Mouse (Mus musculus) midbrain, postnatal 0 days (tissue): ENCODE measurements around the gene Nupr1. TPM values are rescaled to one million over a fixed set of nuclear protein-coding genes. Genes with fewer than 3 reads are reported as not detected.

Source experiments
- ATAC-seq: fragments of 200-750 bp; cut with Nextera tagmentation; 2 replicates; pipeline ENCODE4 v1.8.0; 2017; ENCODE audit warnings: moderate number of reproducible peaks, mild to moderate bottlenecking, moderate TSS enrichment, moderate library complexity; ENCODE audit not compliant: low FRiP score
- DNase-seq: peaks from one replicate; pipeline ENCODE4 v3.0.0-alpha.2; 2015; ENCODE audit warnings: low spot score
- H3K27ac ChIP-seq: fragments of 300-500 bp; sonication (generic); 2 replicates; pipeline ENCODE4 v1.5.1; 2014; ENCODE audit warnings: low read depth, mild to moderate bottlenecking, low read length, mixed read lengths
- H3K27me3 ChIP-seq: fragments of 300-500 bp; sonication (generic); 2 replicates; pipeline ENCODE4 v1.6.1; 2014; ENCODE audit warnings: low read length, control low read depth, mixed read lengths; ENCODE audit not compliant: insufficient read depth
- H3K36me3 ChIP-seq: fragments of 300-500 bp; sonication (generic); 2 replicates; pipeline ENCODE4 v1.6.1; 2014; ENCODE audit warnings: low read length, control low read depth, mixed read lengths; ENCODE audit not compliant: insufficient read depth
- H3K4me1 ChIP-seq: fragments of 300-500 bp; sonication (generic); 2 replicates; pipeline ENCODE4 v1.6.1; 2014; ENCODE audit warnings: mild to moderate bottlenecking, control low read depth, antibody characterized with exemption, low read length, mixed read lengths; ENCODE audit not compliant: insufficient read depth
- H3K4me2 ChIP-seq: fragments of 300-500 bp; sonication (generic); 2 replicates; pipeline ENCODE4 v1.6.1; 2014; ENCODE audit warnings: low read depth, mild to moderate bottlenecking, low read length, mixed read lengths; ENCODE audit not compliant: poor library complexity, severe bottlenecking
- H3K4me3 ChIP-seq: fragments of 300-500 bp; sonication (generic); 2 replicates; pipeline ENCODE4 v1.5.1; 2014; ENCODE audit warnings: low read depth, mild to moderate bottlenecking, low read length, moderate library complexity
- H3K9ac ChIP-seq: fragments of 300-500 bp; sonication (generic); replicated peaks from 2 replicates; pipeline ENCODE4 v1.6.1; 2014; ENCODE audit warnings: mild to moderate bottlenecking, low read length, moderate library complexity, mixed read lengths; ENCODE audit not compliant: poor library complexity, severe bottlenecking
- H3K9me3 ChIP-seq: fragments of 300-500 bp; sonication (generic); 2 replicates; pipeline ENCODE4 v1.6.1; 2016; ENCODE audit warnings: low read length, control low read depth
- CTCF ChIP-seq: IDR thresholded peaks from 2 replicates; pipeline ENCODE4 v1.5.1; 2016; ENCODE audit warnings: antibody characterized with exemption, mild to moderate bottlenecking
- WGBS: fragments of 180-500 bp; shearing (Covaris S2); extraction: QIAGEN DNeasy Blood & Tissue Kit; methylation state at CpG from one replicate; pipeline ENCODE4 v1.1.7; 2014; 5-methylcytosine and 5-hydroxymethylcytosine counted together
- microRNA-seq: library from miRNA; unstranded; fragments of <30 nt; microRNA quantifications from one replicate; pipeline ENCODE4, GENCODE M21; 2016; ENCODE audit warnings: borderline number of aligned reads
- polyA plus RNA-seq: library from polyadenylated mRNA; unstranded; fragments of >200 nt; fragmentation: Nextera tagmentation; extraction: Ambion mirVana; gene quantifications from 2 replicates; pipeline ENCODE4 v1.2.1, GENCODE M21; 2015
- total RNA-seq: library from RNA; depleted of rRNA; stranded (reverse); fragments of >200 nt; gene quantifications from 2 replicates; pipeline ENCODE4 v1.2.3, GENCODE M21; 2014; rRNA removed

Nupr1 gene
- total and polyA plus RNA-seq, 2 experiments from 2014 or later = 5.7 to 16.9 TPM

DNA sequence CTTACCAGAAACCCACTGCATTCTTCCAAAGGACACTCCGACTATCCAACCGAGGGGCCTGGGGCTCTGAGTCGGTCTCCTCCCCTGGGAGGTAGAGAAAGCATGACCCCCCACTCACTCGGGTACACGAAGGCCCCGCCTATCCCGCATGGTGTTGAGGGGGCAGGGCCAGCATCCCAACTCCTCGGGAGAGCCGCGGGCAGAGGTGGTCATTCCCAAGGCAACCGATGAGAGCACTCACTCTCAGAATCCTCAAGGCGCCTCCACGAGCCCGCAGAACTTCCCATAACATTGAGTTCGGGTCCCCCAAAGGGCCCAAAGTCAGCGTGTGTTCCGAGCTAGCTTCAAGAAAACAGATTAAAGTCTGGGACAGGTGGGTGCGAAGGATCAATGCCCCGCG lies 47.9 kb downstream of the Nupr1 start:
- no peaks in the 10 kb centered on the region; the same call in 1 of the 2 replicates for H3K27me3 ChIP-seq
- WGBS = 4% methylated on average over 20 of the region's 20 CpGs
- ATAC-seq (peak; percentile 38), DNase-seq (peak; percentile 15)
- TF ChIP-seq CTCF = no peak
- H3K4me1 ChIP-seq = no peaks in the 10 kb centered on the region
- H3K36me3 ChIP-seq = 0 out of 2 replicates have a peak, but pooled peaks cover 5% of the 10 kb centered on the region
- peak overlapping the region; percentile 54 for H3K9ac ChIP-seq
- H3K27ac ChIP-seq = 0 out of 2 replicates have a peak overlapping the region, but pooled peaks have one; percentile 67
- no peaks in the 10 kb centered on the region for H3K9me3 ChIP-seq
- H3K4me2 ChIP-seq = peak overlapping the region; percentile 83
- H3K4me3 ChIP-seq = peak overlapping the region; percentile 55

DNA sequence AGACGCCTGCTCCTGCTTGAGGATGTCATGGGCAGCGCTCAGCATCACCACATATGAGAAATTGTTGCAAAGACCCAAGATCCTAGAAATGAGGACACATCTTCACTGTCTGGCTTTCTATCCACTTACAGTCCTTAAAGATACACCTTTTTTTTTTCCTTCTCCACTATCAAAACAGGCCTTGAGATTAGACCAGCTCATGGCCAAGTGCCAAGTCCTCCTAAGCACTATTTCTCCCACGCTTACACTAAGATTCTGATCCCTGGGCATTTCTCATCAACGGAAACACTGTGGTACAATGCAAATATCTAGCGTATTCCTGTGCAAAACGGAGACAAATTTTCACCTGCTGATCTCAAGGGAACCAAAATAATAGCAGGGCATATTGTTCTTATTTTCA lies 49.0 kb downstream of the Nupr1 start:
- DNase-seq (no peak), ATAC-seq (no peak)
- H3K4me1 ChIP-seq = no peaks in the 10 kb centered on the region
- no peaks in the 10 kb centered on the region for H3K9me3 ChIP-seq
- H3K4me3 ChIP-seq = no peak overlapping the region
- no peak overlapping the region for H3K27ac ChIP-seq
- 77% methylated on average over 6 of the region's 6 CpGs for WGBS
- no peaks in the 10 kb centered on the region; the same call in 1 of the 2 replicates for H3K27me3 ChIP-seq
- TF ChIP-seq CTCF = no peak
- H3K4me2 ChIP-seq = no peak overlapping the region
- peaks cover 12% of the 10 kb centered on the region; the same call in 1 of the 2 replicates for H3K36me3 ChIP-seq
- H3K9ac ChIP-seq = no peak overlapping the region

DNA sequence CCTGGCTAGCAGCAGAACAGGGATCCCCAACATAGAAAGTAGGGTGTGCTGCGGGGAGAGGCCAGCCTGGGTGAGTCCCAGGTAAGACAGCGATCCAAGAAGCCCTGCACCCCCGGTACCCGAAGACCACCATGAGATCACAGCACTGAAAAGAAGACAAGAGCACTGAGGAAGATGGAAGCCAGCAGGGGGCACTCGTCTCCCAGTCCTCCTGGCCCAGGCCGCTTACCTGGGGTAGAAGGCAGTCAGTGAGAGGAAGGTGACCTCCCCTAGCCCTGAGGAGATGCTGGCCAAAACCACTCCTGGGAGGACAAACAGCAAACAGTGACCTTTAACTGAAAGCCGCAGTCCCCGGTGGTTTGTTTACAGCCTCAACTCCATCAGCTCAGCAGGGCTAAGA lies 51.5 kb downstream of the Nupr1 start:
- Histone ChIP-seq H3K27me3 (no peaks in the 10 kb centered on the region), H3K9me3 (no peaks in the 10 kb centered on the region), H3K4me2 (no peak overlapping the region), H3K36me3 (peaks cover 20% of the 10 kb centered on the region), H3K27ac (no peak overlapping the region), H3K4me1 (no peaks in the 10 kb centered on the region), H3K9ac (no peak overlapping the region), H3K4me3 (no peak overlapping the region)
- DNase-seq = no peak
- 61% methylated on average over 8 of the region's 8 CpGs for WGBS
- TF ChIP-seq CTCF = peak; percentile 63
- ATAC-seq = no peak

DNA sequence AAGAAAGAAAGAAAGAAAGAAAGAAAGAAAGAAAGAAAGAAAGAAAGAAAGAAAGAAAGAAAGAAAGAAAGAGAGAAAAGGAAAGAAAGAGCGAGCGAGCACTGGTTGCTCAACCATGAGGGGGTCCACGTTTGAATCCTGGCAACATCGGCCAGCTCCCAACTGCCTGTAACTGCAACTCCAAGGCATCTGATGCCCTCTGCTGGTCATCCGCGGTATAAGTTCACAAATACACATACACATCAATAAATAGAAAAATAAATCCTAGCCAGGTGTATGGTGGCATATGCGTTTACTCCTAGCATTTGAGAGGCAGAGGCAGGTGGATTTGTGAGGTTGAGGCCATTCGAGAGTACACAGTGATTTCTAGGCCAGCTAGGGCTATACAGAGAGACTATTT lies 53.7 kb downstream of the Nupr1 start:
- peaks cover 27% of the 10 kb centered on the region for H3K36me3 ChIP-seq
- H3K9me3 ChIP-seq = no peaks in the 10 kb centered on the region
- 54% methylated on average over 8 of the region's 8 CpGs for WGBS
- TF ChIP-seq CTCF = peak; percentile 73
- DNase-seq = peak; percentile 45
- H3K4me2 ChIP-seq = no peak overlapping the region
- H3K27me3 ChIP-seq = no peaks in the 10 kb centered on the region
- no peaks in the 10 kb centered on the region for H3K4me1 ChIP-seq
- no peak for ATAC-seq
- H3K4me3 ChIP-seq = no peak overlapping the region
- H3K27ac ChIP-seq = no peak overlapping the region
- H3K9ac ChIP-seq = no peak overlapping the region

Small RNAs within 50 kb of the gene (microRNA-seq; reads per million reads assigned to microRNA genes)
- 1.7 reads per million for gene Mir7059

Other genes starting within 250 kb of the Nupr1 start
- 6.0 and 6.7 TPM in 2 replicates for gene Nfatc2ip, start 234.1 kb downstream of the Nupr1 start, total RNA-seq
- 2.3 and 2.4 TPM in 2 replicates for gene Nfatc2ip, start 234.1 kb downstream of the Nupr1 start, polyA plus RNA-seq
- gene Cd19, start 216.0 kb downstream of the Nupr1 start, total RNA-seq = not detected in 2 replicates
- 0.23 TPM in 1 of 2 replicates, not detected in the other for gene Cd19, start 216.0 kb downstream of the Nupr1 start, polyA plus RNA-seq
- gene Rabep2, start 202.1 kb downstream of the Nupr1 start, total RNA-seq = 20.3 and 21.0 TPM in 2 replicates
- gene Rabep2, start 202.1 kb downstream of the Nupr1 start, polyA plus RNA-seq = 18.5 and 18.7 TPM in 2 replicates
- gene Atp2a1, start 167.8 kb downstream of the Nupr1 start, total RNA-seq = 0.14 and 0.33 TPM in 2 replicates
- 0.35 and 0.56 TPM in 2 replicates for gene Atp2a1, start 167.8 kb downstream of the Nupr1 start, polyA plus RNA-seq
- 41.3 and 46.8 TPM in 2 replicates for gene Sh2b1, start 155.4 kb downstream of the Nupr1 start, total RNA-seq
- 63.9 and 64.9 TPM in 2 replicates for gene Sh2b1, start 155.4 kb downstream of the Nupr1 start, polyA plus RNA-seq
- 68.6 and 86.2 TPM in 2 replicates for gene Tufm, start 143.5 kb downstream of the Nupr1 start, total RNA-seq
- gene Tufm, start 143.5 kb downstream of the Nupr1 start, polyA plus RNA-seq = 101 and 106 TPM in 2 replicates
- gene Atxn2l, start 127.4 kb downstream of the Nupr1 start, total RNA-seq = 80.5 and 84.0 TPM in 2 replicates
- 52.1 and 65.4 TPM in 2 replicates for gene Atxn2l, start 127.4 kb downstream of the Nupr1 start, polyA plus RNA-seq
- 111 and 123 TPM in 2 replicates for gene Eif3c, start 64.5 kb downstream of the Nupr1 start, total RNA-seq
- gene Eif3c, start 64.5 kb downstream of the Nupr1 start, polyA plus RNA-seq = 179 and 213 TPM in 2 replicates
- 0.38 TPM in 1 of 2 replicates, not detected in the other for gene Apobr, start 45.9 kb downstream of the Nupr1 start, total RNA-seq
- gene Apobr, start 45.9 kb downstream of the Nupr1 start, polyA plus RNA-seq = 0.58 and 0.82 TPM in 2 replicates
- gene Cln3, start 45.0 kb downstream of the Nupr1 start, total RNA-seq = 32.1 and 38.9 TPM in 2 replicates
- gene Cln3, start 45.0 kb downstream of the Nupr1 start, polyA plus RNA-seq = 23.9 and 31.2 TPM in 2 replicates
- not detected in 2 replicates for gene Il27, start 35.9 kb downstream of the Nupr1 start, total RNA-seq
- not detected in 2 replicates for gene Il27, start 35.9 kb downstream of the Nupr1 start, polyA plus RNA-seq
- 44.4 and 46.6 TPM in 2 replicates for gene Sgf29, start 18.4 kb upstream of the Nupr1 start, total RNA-seq
- 48.0 and 56.0 TPM in 2 replicates for gene Sgf29, start 18.4 kb upstream of the Nupr1 start, polyA plus RNA-seq
- 18.4 and 21.1 TPM in 2 replicates for gene Sult1a1, start 45.6 kb upstream of the Nupr1 start, total RNA-seq
- 17.5 and 18.8 TPM in 2 replicates for gene Sult1a1, start 45.6 kb upstream of the Nupr1 start, polyA plus RNA-seq
- gene Bola2, start 64.5 kb upstream of the Nupr1 start, total RNA-seq = 50.2 and 160 TPM in 2 replicates
- gene Bola2, start 64.5 kb upstream of the Nupr1 start, polyA plus RNA-seq = 143 and 146 TPM in 2 replicates
- gene Slx1b, start 64.9 kb upstream of the Nupr1 start, total RNA-seq = 21.7 and 25.0 TPM in 2 replicates
- 10.9 and 11.1 TPM in 2 replicates for gene Slx1b, start 64.9 kb upstream of the Nupr1 start, polyA plus RNA-seq
- gene Coro1a, start 76.9 kb upstream of the Nupr1 start, total RNA-seq = 87.1 and 98.9 TPM in 2 replicates
- gene Coro1a, start 76.9 kb upstream of the Nupr1 start, polyA plus RNA-seq = 93.4 and 105 TPM in 2 replicates
- gene Mapk3, start 128.7 kb upstream of the Nupr1 start, total RNA-seq = 121 and 145 TPM in 2 replicates
- gene Mapk3, start 128.7 kb upstream of the Nupr1 start, polyA plus RNA-seq = 120 and 125 TPM in 2 replicates
- 0.66 TPM in 1 of 2 replicates, not detected in the other for gene Gdpd3, start 135.5 kb upstream of the Nupr1 start, total RNA-seq
- 1.3 TPM in 2 replicates for gene Gdpd3, start 135.5 kb upstream of the Nupr1 start, polyA plus RNA-seq
- 196 and 209 TPM in 2 replicates for gene Ypel3, start 146.1 kb upstream of the Nupr1 start, total RNA-seq
- gene Ypel3, start 146.1 kb upstream of the Nupr1 start, polyA plus RNA-seq = 219 and 235 TPM in 2 replicates
- gene Tbx6, start 150.6 kb upstream of the Nupr1 start, total RNA-seq = 0.16 and 1.1 TPM in 2 replicates
- gene Tbx6, start 150.6 kb upstream of the Nupr1 start, polyA plus RNA-seq = 0.21 and 0.38 TPM in 2 replicates
- gene Ppp4c, start 161.6 kb upstream of the Nupr1 start, total RNA-seq = 107 and 137 TPM in 2 replicates
- 127 and 135 TPM in 2 replicates for gene Ppp4c, start 161.6 kb upstream of the Nupr1 start, polyA plus RNA-seq
- gene Fam57b, start 166.8 kb upstream of the Nupr1 start, total RNA-seq = 52.5 and 60.2 TPM in 2 replicates
- gene Fam57b, start 166.8 kb upstream of the Nupr1 start, polyA plus RNA-seq = 56.3 and 57.1 TPM in 2 replicates
- gene 4930451I11Rik, start 200.8 kb upstream of the Nupr1 start, total RNA-seq = not detected in 2 replicates
- gene 4930451I11Rik, start 200.8 kb upstream of the Nupr1 start, polyA plus RNA-seq = 1.1 TPM in 1 of 2 replicates, not detected in the other
- gene Doc2a, start 216.6 kb upstream of the Nupr1 start, total RNA-seq = 53.8 and 64.1 TPM in 2 replicates
- 36.3 and 41.2 TPM in 2 replicates for gene Doc2a, start 216.6 kb upstream of the Nupr1 start, polyA plus RNA-seq
- 6.6 and 10.0 TPM in 2 replicates for gene Hirip3, start 231.1 kb upstream of the Nupr1 start, total RNA-seq
- 12.2 and 16.3 TPM in 2 replicates for gene Hirip3, start 231.1 kb upstream of the Nupr1 start, polyA plus RNA-seq
- 55.0 and 60.3 TPM in 2 replicates for gene Ino80e, start 231.5 kb upstream of the Nupr1 start, total RNA-seq
- 87.8 and 93.5 TPM in 2 replicates for gene Ino80e, start 231.5 kb upstream of the Nupr1 start, polyA plus RNA-seq